Mouse (Mus musculus) inflammation-experienced regulatory T-cells, adult 6 months (primary cell): ENCODE measurements around the gene Mia. TPM values are rescaled to one million over a fixed set of nuclear protein-coding genes. Genes with fewer than 3 reads are reported as not detected.

Experiments
- ATAC-seq: one replicate; pipeline ENCODE4 v1.8.0; 2017
- polyA plus RNA-seq, 3 experiments: library from polyadenylated mRNA; unstranded; fragments of 100-300 nt; shearing (Covaris generic); gene quantifications; one replicate each; pipeline ENCODE4 v1.2.1; 2017

The Mia gene
- polyA plus RNA-seq, 3 experiments from 2014 or later: not detected

DNA sequence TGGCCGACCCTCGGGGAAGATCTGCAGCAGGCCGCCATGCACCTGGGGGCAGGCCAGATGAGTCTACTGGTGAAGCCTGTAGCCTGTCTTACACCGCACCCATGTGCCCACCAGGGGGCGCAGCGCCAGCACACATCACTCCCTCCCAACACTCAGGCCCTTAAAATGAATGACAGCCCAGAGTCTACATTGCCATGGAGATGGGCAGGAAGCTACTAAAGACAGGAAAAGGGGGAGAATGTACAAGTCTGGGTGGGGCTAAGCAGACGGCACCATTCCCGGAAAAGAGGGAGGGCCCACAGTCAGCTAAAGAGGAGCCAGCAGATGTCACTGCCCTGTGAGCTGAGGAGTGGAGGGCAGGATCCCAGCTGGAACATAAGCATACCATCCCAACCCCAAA, 21.1 kb downstream of the Mia start:
- peak; percentile 95 for ATAC-seq

DNA sequence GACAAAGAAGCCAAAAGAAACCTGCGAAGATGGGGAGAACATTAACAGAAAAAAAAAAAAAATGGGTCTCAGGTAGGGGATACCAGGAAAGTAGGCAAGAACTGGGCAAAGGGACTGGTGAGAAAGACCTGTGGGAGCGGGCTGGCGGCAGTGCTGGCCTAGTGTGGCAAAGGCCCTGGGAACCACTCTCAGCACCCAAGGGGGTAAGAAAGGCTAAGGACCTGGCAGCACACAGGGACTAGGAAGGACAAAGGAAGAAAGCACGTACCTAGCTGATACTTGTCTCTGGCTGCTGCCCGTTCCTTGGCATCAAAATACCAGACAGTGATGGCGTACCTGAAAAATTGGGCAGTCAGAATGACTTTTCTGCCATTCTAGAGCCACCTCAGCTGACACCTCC, 21.7 kb downstream of the Mia start:
- ATAC-seq: no peak

DNA sequence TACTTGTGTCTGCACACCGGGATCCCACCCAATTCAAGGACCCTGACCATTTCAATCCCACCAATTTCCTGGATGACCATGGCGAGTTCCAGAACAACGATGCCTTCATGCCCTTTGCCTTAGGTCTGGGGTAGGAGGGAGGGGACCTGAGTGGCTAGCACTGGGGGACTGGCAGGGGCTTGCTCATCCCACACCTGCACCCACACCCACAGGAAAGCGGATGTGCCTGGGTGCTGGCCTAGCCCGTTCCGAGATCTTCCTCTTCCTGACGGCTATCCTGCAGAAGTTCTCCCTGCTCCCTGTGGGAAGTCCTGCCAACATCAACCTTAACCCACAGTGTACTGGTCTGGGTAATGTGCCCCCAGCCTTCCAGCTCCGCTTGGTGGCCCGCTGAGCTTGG, 22.8 kb downstream of the Mia start:
- ATAC-seq: no peak

DNA sequence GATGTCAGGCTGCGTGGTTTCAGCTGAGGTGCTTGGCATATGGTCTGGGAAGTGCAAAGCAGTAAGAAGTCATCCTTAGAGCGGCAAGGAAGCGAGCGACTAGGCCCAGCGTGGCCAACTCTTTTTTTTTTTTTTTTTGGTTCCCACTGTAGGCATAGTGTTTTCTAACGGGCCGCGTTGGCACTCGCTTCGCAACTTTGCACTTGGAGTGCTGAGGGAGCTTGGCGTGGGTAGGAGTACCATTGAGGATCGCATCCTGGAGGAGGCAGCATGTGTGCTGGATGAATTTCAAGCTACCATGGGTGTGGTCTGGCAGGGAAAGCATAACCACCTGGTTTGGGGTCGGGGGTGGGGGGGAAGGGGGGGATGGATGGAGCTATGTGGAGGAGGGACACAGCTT, 25.0 kb downstream of the Mia start:
- ATAC-seq: no peak

DNA sequence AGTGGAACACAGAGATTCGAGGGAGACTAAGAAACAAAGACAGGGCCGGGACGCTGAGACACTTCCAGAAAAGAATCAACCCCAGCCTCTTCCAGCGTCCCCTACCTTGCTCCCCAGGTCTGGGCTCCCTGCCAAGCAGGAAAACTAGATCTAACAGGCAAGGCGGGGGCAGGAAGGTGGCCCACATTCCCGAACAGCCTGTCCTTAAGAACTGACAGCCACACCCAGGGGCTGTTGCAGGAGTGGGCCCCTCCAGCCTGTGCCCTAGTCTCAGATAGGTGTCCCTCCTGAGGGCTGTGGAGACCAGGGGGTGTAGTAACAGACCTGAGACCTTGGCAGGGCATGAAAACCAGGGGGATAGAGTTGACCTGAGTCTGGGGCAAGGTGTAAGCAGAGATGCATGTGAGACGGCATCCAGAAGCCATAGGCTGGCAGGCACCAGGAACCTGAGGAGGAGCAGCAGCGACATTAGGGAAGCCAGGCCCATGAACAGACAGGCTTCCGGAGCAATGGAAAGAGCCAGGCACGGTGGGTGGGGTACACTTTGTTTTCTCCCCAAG, 27.7 kb downstream of the Mia start, which contains the start of gene Cyp2t4:
Gene Cyp2t4 (plus strand): TSS at position 510 of the 560 bp plus-strand sequence.
- ATAC-seq: no peak

DNA sequence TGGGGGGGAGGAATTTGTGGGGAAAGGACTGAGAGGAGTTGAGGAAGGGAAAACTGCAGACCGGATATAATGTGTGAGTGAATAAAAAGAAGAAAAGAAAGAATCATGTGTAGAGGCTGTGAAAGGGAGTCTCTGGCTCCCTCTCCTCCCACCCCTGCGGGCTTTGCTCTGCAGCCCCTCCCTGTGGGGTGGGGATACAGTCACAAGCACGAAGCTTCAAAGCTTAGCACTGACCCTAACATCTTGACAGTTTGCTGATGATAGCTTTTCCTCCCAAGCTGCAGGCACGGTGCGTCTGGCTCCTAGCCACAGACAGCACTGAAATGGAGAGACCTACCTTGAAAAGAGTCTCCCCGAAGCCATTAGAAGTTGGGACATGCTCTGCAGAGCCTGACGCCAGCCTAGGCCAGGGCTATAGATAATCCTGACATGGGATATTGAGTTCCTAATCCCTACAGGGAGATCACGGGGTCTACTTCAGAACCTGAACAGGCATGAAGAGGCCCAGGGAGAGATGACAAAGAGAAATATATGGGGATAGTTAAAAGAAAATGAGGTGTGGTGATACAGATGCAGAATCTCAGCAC, 44.5 kb downstream of the Mia start:
- ATAC-seq: no peak

DNA sequence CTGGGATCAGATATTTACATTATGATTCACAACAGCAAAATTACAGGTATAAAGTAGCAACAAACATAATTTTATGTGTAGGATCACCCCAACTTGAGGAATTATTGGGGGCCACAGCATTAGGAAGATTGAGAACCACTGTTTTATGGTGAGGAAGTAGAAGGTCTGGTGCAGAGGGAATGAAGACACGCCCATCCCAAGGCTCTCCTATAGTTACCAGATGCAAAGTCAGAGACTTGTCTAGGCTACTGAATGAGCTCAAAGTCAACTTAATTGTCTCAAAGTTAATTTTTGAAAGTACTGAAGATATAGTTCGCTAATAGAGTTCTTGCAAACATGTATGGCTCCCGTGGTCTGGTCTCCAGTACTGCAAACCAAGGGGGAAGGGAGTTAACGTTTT, 47.2 kb downstream of the Mia start:
- no peak for ATAC-seq

DNA sequence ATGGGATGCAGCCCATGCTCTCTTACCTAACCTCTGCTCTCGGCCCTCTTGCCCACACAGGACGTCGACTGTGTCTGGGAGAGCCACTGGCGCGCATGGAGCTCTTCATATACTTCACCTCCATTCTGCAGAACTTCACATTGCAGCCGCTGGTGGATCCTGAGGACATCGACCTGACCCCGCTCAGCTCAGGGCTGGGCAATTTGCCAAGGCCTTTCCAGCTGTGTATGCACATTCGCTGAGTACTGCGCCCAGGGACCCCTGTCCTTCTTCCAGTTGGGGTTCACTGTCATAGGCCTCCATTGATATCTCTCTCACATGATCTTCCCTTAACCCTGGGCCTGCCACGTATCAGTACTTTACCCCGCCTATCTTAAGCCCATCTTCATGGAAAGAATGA, 47.8 kb downstream of the Mia start:
- no peak for ATAC-seq

DNA sequence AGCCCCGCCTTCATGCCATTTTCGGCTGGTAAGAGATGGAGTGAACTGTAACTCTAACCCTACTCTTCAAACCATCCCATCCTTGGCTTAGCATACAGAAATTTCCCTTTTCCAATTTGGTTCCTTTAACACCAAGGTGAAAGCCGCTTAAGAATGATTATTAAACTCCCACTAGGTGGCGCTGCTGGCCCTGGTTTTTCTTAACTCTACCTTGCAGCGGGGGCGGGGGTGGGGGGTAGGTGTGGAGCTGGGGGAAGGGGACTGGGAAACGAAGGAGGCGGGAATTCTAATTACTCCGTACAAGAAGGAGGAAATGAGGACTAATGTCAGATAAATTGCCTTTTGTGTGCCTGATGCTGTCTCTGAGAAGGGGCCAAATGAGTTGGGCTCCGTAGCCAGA, 48.4 kb downstream of the Mia start:
- ATAC-seq: no peak

DNA sequence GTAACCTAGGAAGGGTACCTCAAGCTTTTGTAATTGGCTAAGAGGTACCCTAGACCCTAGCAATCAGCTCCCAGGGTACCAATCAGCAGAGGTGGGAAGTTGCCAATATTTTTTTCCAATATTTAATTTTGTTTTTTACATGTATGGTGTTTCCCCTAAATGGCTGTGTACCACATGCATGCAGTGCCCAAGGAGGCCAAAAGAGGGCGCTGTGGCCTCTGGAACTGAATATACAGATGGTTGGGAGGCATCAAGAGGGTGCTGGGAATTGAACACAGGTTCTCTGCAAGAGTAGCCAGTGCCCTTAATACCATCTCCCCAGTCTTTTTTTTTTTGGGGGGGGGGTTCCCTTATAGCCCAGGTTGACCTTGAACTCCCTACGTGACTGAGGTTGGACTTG, 49.6 kb downstream of the Mia start:
- no peak for ATAC-seq

DNA sequence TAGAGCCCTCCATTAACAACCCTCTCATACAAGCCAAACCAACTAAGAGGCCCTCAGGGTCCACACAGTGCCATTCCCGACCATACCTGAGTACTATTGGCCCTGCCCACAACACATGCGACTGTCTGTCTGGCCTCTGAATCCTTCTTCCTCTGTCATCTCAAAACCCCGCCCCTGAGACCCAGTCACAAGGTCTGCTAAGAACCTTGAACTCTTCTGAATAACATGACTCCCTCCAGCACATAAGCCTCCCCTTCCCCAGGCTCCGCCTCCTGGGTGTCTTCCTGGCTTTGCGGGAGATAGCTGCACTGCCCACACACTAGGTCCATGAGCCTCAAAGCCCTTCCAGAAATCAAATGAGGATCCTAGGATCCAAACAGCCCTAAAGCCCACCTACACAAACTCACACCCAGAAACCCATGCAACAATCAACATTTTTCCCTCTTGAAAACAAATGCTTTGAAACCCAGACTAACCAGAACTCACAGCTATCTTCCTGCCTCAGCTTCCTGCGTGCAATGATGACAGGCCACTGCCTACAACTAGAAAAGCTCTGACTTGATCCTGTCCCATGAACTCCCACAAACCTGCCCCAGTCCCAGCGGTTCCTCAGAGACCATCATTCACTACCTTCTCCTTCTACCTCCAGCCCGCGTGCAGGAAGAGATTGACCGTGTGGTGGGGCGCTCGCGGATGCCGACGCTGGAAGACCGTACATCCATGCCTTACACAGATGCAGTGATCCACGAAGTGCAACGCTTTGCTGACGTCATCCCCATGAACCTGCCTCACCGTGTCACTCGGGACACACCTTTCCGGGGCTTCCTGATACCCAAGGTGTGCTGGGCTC, 50.2 kb downstream of the Mia start:
- no peak for ATAC-seq

DNA sequence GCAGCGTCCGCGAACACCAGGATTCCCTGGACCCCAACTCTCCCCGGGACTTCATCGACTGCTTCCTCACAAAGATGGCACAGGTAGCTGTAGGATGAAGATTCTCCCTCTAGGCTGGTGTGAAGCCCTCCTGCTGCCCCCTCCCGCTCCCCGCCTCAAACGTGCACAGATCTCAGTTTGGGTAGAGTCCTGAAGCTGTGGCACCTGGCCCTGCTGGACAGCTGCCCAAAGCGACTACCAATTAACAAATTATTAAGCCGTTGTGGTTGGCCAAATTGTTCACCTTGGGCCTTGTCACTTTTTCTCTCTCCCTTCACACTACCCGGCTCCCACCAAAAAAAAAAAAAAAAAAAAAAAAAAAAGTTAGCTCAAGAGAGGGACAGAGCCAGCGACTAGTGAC, 51.1 kb downstream of the Mia start:
- ATAC-seq: no peak

Other genes starting within 250 kb of the Mia start
- gene Cyp2a22, start 241.8 kb downstream of the Mia start, polyA plus RNA-seq: not detected
- gene Cyp2a12, start 152.1 kb downstream of the Mia start, polyA plus RNA-seq: not detected
- gene Cyp2f2, start 61.2 kb downstream of the Mia start, polyA plus RNA-seq: not detected
- gene Cyp2t4, start 27.4 kb downstream of the Mia start, polyA plus RNA-seq: under 1 TPM in 2 of 3 experiments, not detected in 1; 0.24 to 0.59 TPM
- 10 to 100 TPM; 12.0 to 14.1 (median 13.9) TPM for gene Egln2, start 14.4 kb downstream of the Mia start, polyA plus RNA-seq
- gene Rab4b, start 2.3 kb downstream of the Mia start, polyA plus RNA-seq: 100 to 1,000 TPM; 130 to 162 (median 146) TPM
- not detected for gene Gm21983, start 71 bp downstream of the Mia start, polyA plus RNA-seq
- 1 to 10 TPM; 2.2 to 5.9 (median 5.2) TPM for gene BC024978, start 14.6 kb upstream of the Mia start, polyA plus RNA-seq
- 10 to 100 TPM; 63.4 to 96.0 (median 77.8) TPM for gene Snrpa, start 15.1 kb upstream of the Mia start, polyA plus RNA-seq
- under 1 TPM; 0.49 to 0.83 (median 0.58) TPM for gene Itpkc, start 47.5 kb upstream of the Mia start, polyA plus RNA-seq
- gene Coq8b, start 51.9 kb upstream of the Mia start, polyA plus RNA-seq: 10 to 100 TPM in 2 of 3 experiments, 1 to 10 TPM in 1; 9.5 to 14.0 (median 10.9) TPM
- gene Numbl, start 77.3 kb upstream of the Mia start, polyA plus RNA-seq: under 1 TPM; 0.15 to 0.38 (median 0.15) TPM
- gene Ltbp4, start 156.5 kb upstream of the Mia start, polyA plus RNA-seq: 1 to 10 TPM in 1 of 3 experiments, under 1 TPM in 2; 0.45 to 1.2 (median 0.50) TPM
- 10 to 100 TPM; 46.9 to 59.2 (median 50.1) TPM for gene Shkbp1, start 174.9 kb upstream of the Mia start, polyA plus RNA-seq
- gene Gm20479, start 176.3 kb upstream of the Mia start, polyA plus RNA-seq: 1 to 10 TPM in 1 of 3 experiments, not detected in 2; 4.0 TPM